Mouse (Mus musculus) G1E (cell line): ENCODE data around the gene Fam53b. TPM values are rescaled to one million over a fixed set of nuclear protein-coding genes. Genes with fewer than 3 reads are reported as not detected.

Experiments
- ATAC-seq: 2 replicates; pipeline ENCODE4 v1.8.0; 2016; ENCODE audit warnings: mild to moderate bottlenecking; ENCODE audit not compliant: insufficient number of reproducible peaks, poor library complexity, low FRiP score, severe bottlenecking; ENCODE audit errors: extremely low read depth
- DNase-seq: peaks from one replicate; pipeline ENCODE4 v3.0.0; 2012; ENCODE audit warnings: low spot score
- H3K27me3 ChIP-seq: 2 replicates; pipeline ENCODE4 v1.6.1; 2012; ENCODE audit warnings: mild to moderate bottlenecking, low read length, inconsistent platforms; ENCODE audit not compliant: insufficient read depth
- H3K36me3 ChIP-seq: replicated peaks from 2 replicates; pipeline ENCODE3; 2012; ENCODE audit warnings: mild to moderate bottlenecking, inconsistent platforms
- H3K4me1 ChIP-seq: 2 replicates; pipeline ENCODE4 v1.6.1; 2012; ENCODE audit warnings: low read depth, low read length, inconsistent platforms, mixed read lengths; ENCODE audit not compliant: insufficient read depth
- H3K4me3 ChIP-seq: 2 replicates; pipeline ENCODE4 v1.5.1; 2012; ENCODE audit warnings: low read depth, mild to moderate bottlenecking, inconsistent platforms, low read length, moderate library complexity, mixed read lengths
- H3K9me3 ChIP-seq: replicated peaks from 2 replicates; pipeline ENCODE4 v1.6.1; 2012; ENCODE audit warnings: inconsistent platforms
- CTCF ChIP-seq: IDR thresholded peaks from 2 replicates; pipeline ENCODE4 v1.5.1; 2012; ENCODE audit warnings: low read depth, low read length, inconsistent platforms, mixed read lengths
- GATA1 ChIP-seq: IDR thresholded peaks from 2 replicates; pipeline ENCODE4 v1.6.1; 2012; ENCODE audit warnings: borderline replicate concordance, low read length, inconsistent platforms, mixed read lengths
- GATA2 ChIP-seq: IDR thresholded peaks from 2 replicates; pipeline ENCODE4 v1.6.1; 2012; ENCODE audit warnings: low read depth, low read length, inconsistent platforms, borderline replicate concordance
- POLR2AphosphoS5 ChIP-seq: IDR thresholded peaks from 2 replicates; pipeline ENCODE4 v1.6.1; 2012; ENCODE audit warnings: low read depth, low read length, inconsistent platforms; ENCODE audit not compliant: insufficient replicate concordance
- TAL1 ChIP-seq: conservative IDR thresholded peaks from 2 replicates; pipeline ENCODE4 v1.6.1; 2012; ENCODE audit warnings: low read depth, low read length, inconsistent platforms, mixed read lengths
- polyA plus RNA-seq: library from polyadenylated mRNA; stranded (reverse); fragments of >175 nt; gene quantifications from 2 replicates; pipeline ENCODE4 v1.2.3, GENCODE M21; 2012
- total RNA-seq, 2 experiments: library from RNA; stranded (forward) in 1 of 2; stranded (reverse) in 1 of 2; fragments of 200-1000 nt in 1 of 2; fragments of >200 nt in 1 of 2; fragmentation: Nextera tagmentation in 1 of 2; gene quantifications; 2 replicates each; pipeline ENCODE4 v1.2.3; 2014 to 2017

Fam53b gene
- total and polyA plus RNA-seq, 3 experiments = 22.1 to 63.6 (median 23.8) TPM

GRCm38 (mm10) chr7:132852173-132852844, 38.6 kb upstream of the Fam53b start, which contains the start of gene Eef1akmt2:
TSS of gene Eef1akmt2 (minus strand) at chr7:132852673.
- H3K27me3 ChIP-seq = no peaks in the 10 kb centered on the region
- H3K4me3 ChIP-seq = peak within 1 kb of the TSS; percentile 91
- peaks cover 31% of the 10 kb centered on the region for H3K36me3 ChIP-seq
- ATAC-seq (peak; percentile 93), DNase-seq (peak; percentile 76)
- 0 out of 2 replicates have a peak, but pooled peaks have one; percentile 50 for TF ChIP-seq POLR2AphosphoS5
- TF ChIP-seq TAL1 = no peak
- peaks cover 21% of the 10 kb centered on the region for H3K4me1 ChIP-seq
- no peaks in the 10 kb centered on the region for H3K9me3 ChIP-seq

DNA sequence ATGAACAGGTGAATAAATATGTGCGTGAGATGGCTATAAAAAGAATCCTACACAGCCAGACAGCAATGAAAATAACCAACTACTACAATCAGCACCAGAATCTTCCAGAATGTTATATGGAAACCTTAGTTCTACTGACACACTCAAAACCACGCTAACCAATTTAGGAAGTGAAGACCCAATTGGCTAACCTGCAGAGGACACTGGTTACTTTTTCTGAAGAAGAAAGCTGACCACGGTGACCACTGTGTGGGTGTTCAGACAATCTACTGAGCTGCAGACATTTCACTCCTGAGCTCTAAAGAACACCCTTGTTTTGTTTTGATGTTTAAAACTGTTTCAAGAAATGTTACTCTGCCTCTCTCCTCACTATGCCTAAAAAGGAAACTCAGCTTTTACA, 29.5 kb upstream of the Fam53b start:
- TF ChIP-seq POLR2AphosphoS5 (no peak), TAL1 (no peak), GATA2 (no peak), GATA1 (no peak), CTCF (no peak)
- no peak for ATAC-seq
- H3K9me3 ChIP-seq = no peaks in the 10 kb centered on the region
- no peak overlapping the region for H3K4me3 ChIP-seq
- H3K4me1 ChIP-seq = peaks cover 8% of the 10 kb centered on the region
- DNase-seq = no peak
- H3K27me3 ChIP-seq = no peaks in the 10 kb centered on the region
- peaks cover 59% of the 10 kb centered on the region for H3K36me3 ChIP-seq

DNA sequence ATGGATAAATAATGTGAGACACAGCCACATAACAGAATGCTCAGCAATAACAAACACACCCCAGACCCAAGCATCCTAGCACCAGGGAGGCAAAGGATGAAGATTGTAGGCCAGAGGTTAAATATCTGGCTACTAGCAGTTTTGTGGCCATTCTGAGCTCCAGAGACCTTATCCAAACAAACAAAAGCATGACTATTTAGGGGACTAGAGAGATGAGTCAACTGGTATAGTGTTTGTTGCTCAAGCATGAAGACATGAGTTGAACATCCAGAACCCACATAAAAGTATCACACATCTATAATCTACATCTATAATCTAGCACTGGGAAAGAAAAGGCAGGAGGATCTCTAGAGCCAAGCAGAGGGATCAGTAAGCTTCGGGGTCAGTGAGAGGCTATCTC, 28.8 kb upstream of the Fam53b start:
- ATAC-seq (no peak), DNase-seq (no peak)
- Histone ChIP-seq H3K4me3 (no peak overlapping the region), H3K27me3 (no peaks in the 10 kb centered on the region), H3K36me3 (peaks cover 54% of the 10 kb centered on the region), H3K4me1 (peaks cover 8% of the 10 kb centered on the region), H3K9me3 (no peaks in the 10 kb centered on the region)
- TF ChIP-seq GATA2 = no peak
- no peak for TF ChIP-seq CTCF
- TF ChIP-seq TAL1 = no peak
- TF ChIP-seq POLR2AphosphoS5 = no peak
- no peak for TF ChIP-seq GATA1

DNA sequence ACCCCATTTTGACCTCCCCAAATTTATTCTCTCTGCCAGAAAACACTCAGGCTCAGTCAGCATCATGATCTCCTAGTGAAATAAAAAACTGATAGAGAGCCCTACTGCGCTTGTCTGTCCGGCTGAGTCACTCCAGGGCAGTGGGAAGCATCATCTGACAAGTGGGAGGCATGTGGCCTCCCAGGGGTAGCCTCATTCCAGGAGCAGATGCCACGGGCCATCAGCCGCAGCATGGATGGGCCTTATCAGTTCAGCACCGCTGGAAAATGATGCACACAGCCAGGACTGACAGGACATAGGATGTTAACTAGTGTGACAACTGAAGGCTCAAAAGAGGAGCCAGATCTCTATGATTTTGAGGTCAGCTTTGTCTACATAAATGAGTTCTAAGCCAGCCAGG, 27.6 kb upstream of the Fam53b start:
- Histone ChIP-seq H3K27me3 (no peaks in the 10 kb centered on the region), H3K9me3 (no peaks in the 10 kb centered on the region), H3K4me3 (no peak overlapping the region), H3K4me1 (peaks cover 8% of the 10 kb centered on the region), H3K36me3 (peaks cover 49% of the 10 kb centered on the region)
- TF ChIP-seq GATA2 (no peak), GATA1 (no peak), TAL1 (no peak)
- DNase-seq = no peak
- ATAC-seq = no peak

DNA sequence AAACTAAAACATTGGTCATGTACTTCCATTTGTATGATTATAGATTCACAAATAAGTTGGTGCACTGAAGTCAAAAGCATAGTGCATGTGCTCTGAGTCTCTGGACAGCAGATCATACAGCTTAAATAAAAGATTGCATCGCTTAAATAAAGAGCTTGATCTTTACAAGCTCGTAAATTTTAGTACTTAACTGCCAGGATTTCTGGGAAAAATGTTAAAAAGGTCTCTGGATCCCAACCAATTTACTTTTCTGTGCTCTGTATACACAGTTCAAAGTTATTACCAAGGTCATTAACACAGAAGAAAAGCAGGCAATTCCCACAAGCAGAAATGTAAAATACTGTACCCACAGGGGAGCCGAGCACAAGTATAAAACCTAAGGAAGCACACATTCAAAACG, 17.3 kb upstream of the Fam53b start:
- Histone ChIP-seq H3K27me3 (no peaks in the 10 kb centered on the region), H3K36me3 (peaks cover 57% of the 10 kb centered on the region), H3K9me3 (no peaks in the 10 kb centered on the region), H3K4me3 (no peak overlapping the region), H3K4me1 (no peaks in the 10 kb centered on the region)
- DNase-seq (no peak), ATAC-seq (no peak)
- TF ChIP-seq GATA1 = no peak
- TF ChIP-seq POLR2AphosphoS5 = no peak
- TF ChIP-seq GATA2 = no peak
- TF ChIP-seq TAL1 = no peak
- no peak for TF ChIP-seq CTCF

DNA sequence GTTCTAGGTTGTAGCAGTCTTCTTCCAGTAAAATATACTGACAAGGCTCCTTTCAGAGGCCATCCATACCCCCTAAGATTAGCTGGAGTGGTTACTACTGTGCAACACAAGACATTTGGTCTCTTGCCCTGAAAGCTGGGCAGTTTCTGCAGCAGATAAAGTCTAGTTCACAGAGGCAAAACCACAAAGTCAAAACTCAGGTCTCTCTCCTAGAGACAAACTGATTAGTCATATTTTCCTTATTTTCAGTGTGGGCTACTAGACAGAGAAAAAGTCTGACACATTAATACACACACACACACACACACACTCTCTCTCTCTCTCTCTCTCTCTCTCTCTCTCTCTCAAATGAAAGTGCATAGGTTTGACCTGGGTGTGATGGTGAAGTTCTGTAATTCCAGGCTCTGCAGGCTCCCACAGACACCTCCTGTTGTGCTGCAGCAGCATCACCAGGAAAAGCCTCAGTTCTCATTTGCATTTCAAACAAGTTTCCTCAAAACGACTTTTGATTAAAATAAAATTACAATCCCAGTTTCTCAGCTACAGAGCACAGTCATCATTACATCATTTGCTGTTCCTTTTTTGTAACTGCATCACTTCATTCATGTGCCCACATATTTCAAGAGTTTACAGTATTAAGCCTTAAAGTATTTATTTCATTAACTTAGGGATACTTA, 10.8 kb upstream of the Fam53b start:
- DNase-seq (no peak), ATAC-seq (peak; percentile 22; the same call in 1 of the 2 replicates)
- Histone ChIP-seq H3K27me3 (no peaks in the 10 kb centered on the region), H3K9me3 (no peaks in the 10 kb centered on the region), H3K4me3 (no peak overlapping the region), H3K36me3 (peaks cover 37% of the 10 kb centered on the region), H3K4me1 (peaks cover 8% of the 10 kb centered on the region; the same call in 1 of the 2 replicates)
- TF ChIP-seq TAL1 (no peak), CTCF (no peak), GATA1 (no peak), POLR2AphosphoS5 (no peak), GATA2 (no peak)

DNA sequence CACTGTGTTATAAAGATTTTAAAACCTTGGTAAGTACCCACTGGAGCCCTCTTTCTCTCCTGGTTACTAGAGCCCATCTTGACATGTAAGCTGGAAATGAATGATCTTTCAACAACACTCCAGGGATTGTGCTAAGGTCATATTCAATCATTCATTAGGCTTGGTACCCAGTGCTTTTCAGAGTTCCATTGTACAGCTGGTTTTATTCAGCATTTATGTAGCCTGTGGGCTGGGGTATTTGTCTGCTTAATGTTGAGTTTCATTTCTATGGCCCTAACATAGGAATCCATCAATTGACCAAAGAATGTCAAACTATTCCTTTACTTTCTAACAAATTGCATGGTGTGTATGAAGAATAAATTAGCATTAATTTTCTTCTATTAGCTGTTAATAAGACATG, 10.1 kb upstream of the Fam53b start:
- TF ChIP-seq GATA2 (no peak), TAL1 (no peak)
- no peak for ATAC-seq
- Histone ChIP-seq H3K4me1 (peaks cover 8% of the 10 kb centered on the region; the same call in 1 of the 2 replicates), H3K9me3 (no peaks in the 10 kb centered on the region), H3K4me3 (no peak overlapping the region), H3K36me3 (peaks cover 39% of the 10 kb centered on the region), H3K27me3 (no peaks in the 10 kb centered on the region)
- DNase-seq = no peak
